Mouse (Mus musculus) lung, adult 2 months (tissue): ENCODE results near the gene Mrvi1.

Experiments used
- CTCF ChIP-seq: fragments of 200-500 bp; IDR thresholded peaks from 2 replicates; pipeline ENCODE4 v1.5.1; 2011; ENCODE audit warnings: mild to moderate bottlenecking, low read length, control low read depth; ENCODE audit not compliant: insufficient read depth
- POLR2A ChIP-seq: fragments of 200-500 bp; IDR thresholded peaks from 2 replicates; pipeline ENCODE4 v1.6.1; 2011; ENCODE audit warnings: low read depth, mild to moderate bottlenecking, control low read depth, low read length, borderline replicate concordance; ENCODE audit errors: extremely low read depth

DNA sequence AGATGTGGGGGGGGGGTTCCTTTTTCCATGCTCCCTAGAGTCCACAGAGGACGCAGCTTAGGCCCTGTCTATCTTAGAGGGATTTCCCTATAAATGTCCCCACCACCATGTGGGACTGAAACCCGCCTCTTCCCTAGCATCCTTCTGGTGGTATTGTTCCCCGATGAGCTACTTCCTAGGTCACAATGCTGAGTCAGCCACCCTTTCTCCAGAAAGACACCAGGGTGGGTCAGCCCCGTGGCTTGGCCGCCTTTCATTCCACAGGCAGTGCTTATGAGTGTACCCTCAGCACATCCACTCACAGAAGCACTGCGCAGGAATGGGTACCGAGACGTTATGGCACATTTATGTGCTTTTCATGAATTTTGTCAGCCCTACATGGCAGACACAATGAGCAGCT is 85.1 kb downstream of the Mrvi1 start:
- no peak for TF ChIP-seq CTCF
- no peak for TF ChIP-seq POLR2A
